Mouse (Mus musculus) spleen, postnatal 4 days (tissue): ENCODE data around the gene Tmem8.
A peak's percentile ranks its signal among the peaks of the same experiment; 100 is the strongest.

Source experiments
- DNase-seq, 2 experiments: peaks; one replicate each; pipeline ENCODE4 v3.0.0; 2022; ENCODE audit warnings: low spot score in 2 of 2

Gene Tmem8

DNA sequence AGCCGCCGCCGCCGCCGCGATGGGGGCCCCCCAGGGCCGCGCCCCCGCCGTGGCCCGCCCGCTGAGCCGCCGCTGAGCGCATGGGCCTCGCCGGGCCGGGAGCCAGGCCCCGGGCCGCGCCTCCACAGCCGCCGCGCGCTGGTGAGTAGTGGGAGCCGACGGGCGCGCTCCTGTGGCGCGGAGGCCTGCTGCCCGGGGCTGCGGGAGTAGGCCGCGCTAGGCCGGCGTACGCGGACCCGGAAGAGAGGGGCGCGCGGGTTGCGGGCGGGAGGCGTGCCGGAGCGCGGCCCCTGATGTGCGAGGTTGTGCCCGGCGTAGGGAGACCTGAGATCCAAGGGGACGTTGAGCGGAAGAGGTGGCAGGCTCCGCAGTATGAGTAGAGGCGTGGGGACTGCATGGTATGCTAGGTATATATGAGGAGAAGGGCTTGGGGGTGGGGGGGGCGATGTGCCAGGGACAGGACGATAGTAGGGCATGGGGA is 25.8 kb downstream of the Tmem8 start:
- peak in 1 of 2 experiments; percentile 81 for DNase-seq

DNA sequence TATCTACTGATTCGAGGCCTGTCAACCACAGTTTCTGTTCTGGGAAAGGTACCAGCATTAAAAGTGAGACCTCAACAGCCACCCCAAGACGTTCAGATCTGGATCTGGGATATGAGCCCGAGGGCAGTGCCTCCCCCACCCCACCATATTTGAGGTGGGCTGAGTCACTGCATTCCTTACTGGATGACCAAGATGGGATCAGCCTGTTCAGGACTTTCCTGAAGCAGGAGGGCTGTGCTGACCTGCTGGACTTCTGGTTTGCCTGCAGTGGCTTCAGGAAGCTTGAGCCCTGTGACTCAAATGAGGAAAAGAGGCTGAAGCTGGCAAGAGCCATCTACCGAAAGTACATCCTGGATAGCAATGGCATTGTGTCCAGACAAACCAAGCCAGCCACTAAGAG is 29.7 kb downstream of the Tmem8 start:
- no peak for DNase-seq

DNA sequence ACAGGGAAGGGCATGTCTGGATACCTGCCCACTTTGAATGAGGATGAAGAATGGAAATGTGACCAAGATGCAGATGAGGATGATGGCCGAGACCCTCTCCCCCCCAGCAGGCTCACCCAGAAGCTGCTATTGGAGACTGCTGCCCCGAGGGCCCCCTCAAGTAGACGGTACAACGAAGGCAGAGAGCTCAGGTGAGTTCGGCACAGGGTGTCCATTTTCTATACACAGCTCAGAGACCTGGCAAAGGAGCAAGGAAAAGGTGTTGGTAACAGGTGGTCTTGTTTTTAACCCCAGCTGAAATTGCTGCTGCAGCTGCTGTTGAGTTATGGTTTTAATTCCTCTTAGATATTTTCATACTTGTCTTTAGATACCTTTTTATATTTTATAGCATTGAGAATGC is 30.3 kb downstream of the Tmem8 start:
- no peak for DNase-seq

DNA sequence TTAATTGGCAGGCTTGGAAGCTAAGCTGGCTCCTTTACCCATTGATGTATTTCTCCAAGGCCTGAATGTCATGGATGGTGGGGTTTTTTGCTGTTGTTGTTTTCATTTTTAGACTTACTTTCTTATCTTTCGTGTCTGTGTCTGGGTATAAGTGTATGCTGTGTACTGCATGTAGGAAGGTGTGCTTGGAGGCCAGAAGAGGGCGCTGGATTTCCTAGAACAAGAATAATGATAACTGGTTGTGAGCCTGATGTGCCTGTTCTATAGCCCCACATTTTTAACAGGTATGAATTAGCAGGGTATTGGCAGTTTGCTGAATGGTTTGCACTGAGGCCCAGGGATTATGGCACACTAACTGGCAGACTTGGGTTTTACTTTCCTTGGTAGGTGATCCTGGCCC is 36.0 kb downstream of the Tmem8 start:
- DNase-seq = no peak

DNA sequence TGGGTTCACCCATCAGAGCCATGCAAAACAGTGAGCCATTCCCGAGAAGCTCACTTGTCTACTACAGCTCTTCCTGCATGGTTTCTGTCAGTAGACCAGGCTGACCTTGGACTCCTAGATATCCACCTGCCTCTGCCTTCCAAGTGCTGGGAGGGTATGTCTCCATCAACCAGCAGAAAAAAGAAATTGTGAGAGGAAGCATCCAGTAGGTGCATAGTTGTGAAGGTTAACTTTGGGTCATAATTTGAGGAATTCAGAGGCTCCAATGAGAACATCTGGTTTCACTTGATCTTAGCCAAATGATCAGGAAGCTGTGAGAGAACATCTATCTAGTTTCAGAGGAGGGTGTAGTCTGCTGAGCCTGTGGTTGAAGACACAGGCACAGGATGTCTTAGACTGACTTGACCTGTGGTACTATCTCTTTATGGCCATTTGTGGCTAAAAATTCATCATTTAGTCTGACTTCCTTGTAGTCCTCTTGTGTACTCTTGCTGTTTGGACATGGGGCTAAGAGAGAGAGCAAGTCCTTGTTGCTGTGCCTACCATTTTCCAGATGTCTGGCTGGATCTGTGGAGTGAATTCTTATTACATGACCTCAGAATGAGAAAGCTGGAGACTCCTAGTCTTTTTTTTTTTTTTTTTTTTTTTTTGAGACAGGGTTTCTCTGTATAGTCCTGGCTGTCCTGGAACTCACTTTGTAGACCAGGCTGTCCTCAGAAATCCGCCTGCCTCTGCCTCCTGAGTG is 39.0 kb downstream of the Tmem8 start:
- no peak for DNase-seq

DNA sequence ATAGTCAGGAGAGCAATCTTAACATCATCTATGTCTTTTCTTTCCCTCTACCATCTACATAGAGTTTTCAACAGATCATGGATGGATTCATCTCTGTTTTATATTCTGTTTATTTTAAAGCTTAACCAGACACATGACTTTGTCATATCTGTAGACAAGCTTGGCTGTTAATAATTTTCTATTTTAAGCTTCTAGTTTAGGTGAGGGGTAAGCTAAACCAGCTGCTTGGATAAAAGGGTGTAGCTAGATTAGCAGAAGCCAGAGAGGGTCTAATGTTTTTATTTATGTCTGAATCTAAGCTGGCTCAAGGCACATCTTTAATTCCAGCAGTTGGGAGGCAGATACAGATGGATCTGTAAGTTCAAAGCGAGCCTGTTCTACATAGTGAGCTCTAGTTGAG is 49.6 kb downstream of the Tmem8 start:
- no peak for DNase-seq

DNA sequence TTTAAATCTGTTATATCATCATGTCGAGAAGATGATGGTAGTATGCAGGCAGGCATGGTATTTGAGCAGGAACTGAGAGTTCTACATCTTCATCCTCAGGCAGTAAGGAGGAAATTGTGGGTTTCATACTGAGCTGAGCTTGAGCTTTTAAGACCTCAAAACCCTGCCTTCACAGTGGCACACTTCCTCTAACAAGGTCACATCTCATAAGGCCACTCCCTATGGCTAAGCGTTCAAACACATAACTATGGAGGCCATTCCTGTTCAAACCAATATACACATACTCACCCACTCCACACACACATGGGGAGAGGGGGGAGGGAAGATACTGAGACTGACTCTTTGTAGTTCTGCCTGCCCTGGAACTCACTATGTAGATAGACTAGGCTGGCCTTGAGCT is 54.9 kb downstream of the Tmem8 start:
- peak in 1 of 2 experiments; percentile 18 for DNase-seq
